Mouse (Mus musculus) limb, embryonic 14.5 days (tissue): ENCODE results near the gene Slco1c1. TPM values are rescaled to one million over a fixed set of nuclear protein-coding genes. Genes with fewer than 3 reads are reported as not detected.
A peak's percentile ranks its signal among the peaks of the same experiment; 100 is the strongest.
"Not testable (repeated sequence)": the region's sequence is repeated elsewhere in the genome, so short reads cannot be mapped to it uniquely, and the experiment has no call there.

Source experiments
- ATAC-seq: fragments of 200-750 bp; cut with Nextera tagmentation; 2 replicates; pipeline ENCODE4 v1.8.0; 2017; ENCODE audit warnings: low read depth, moderate number of reproducible peaks, moderate TSS enrichment; ENCODE audit not compliant: low FRiP score
- DNase-seq: peaks from one replicate; pipeline ENCODE4 v3.0.0-alpha.2; 2015; ENCODE audit warnings: low spot score
- H3K27ac ChIP-seq: fragments of 300-500 bp; sonication (generic); replicated peaks from 2 replicates; pipeline ENCODE4 v1.5.1; 2014; ENCODE audit warnings: low read depth, mild to moderate bottlenecking, low read length, moderate library complexity, mixed read lengths
- H3K27me3 ChIP-seq: fragments of 300-500 bp; sonication (generic); 2 replicates; pipeline ENCODE4 v1.6.1; 2014; ENCODE audit warnings: low read length, mixed read lengths; ENCODE audit not compliant: control insufficient read depth, insufficient read depth
- H3K36me3 ChIP-seq: fragments of 300-500 bp; sonication (generic); 2 replicates; pipeline ENCODE4 v1.6.1; 2014; ENCODE audit warnings: mild to moderate bottlenecking, low read length, moderate library complexity, mixed read lengths; ENCODE audit not compliant: control insufficient read depth, insufficient read depth
- H3K4me1 ChIP-seq: fragments of 300-500 bp; sonication (generic); 2 replicates; pipeline ENCODE4 v1.6.1; 2014; ENCODE audit warnings: antibody characterized with exemption, low read length, mixed read lengths; ENCODE audit not compliant: control insufficient read depth, insufficient read depth
- H3K4me2 ChIP-seq: fragments of 300-500 bp; sonication (generic); replicated peaks from 2 replicates; pipeline ENCODE4 v1.6.1; 2014; ENCODE audit warnings: low read depth, mild to moderate bottlenecking, low read length, moderate library complexity; ENCODE audit not compliant: severe bottlenecking
- H3K4me3 ChIP-seq: fragments of 300-500 bp; sonication (generic); replicated peaks from 2 replicates; pipeline ENCODE4 v1.5.1; 2014; ENCODE audit warnings: low read length
- H3K9ac ChIP-seq: fragments of 300-500 bp; sonication (generic); 2 replicates; pipeline ENCODE4 v1.6.1; 2014; ENCODE audit warnings: mild to moderate bottlenecking, low read depth, low read length, moderate library complexity; ENCODE audit not compliant: severe bottlenecking
- H3K9me3 ChIP-seq: fragments of 300-500 bp; sonication (generic); 2 replicates; pipeline ENCODE4 v1.6.1; 2016; ENCODE audit warnings: low read length; ENCODE audit not compliant: control insufficient read depth
- POLR2A ChIP-seq: fragments of 200-500 bp; IDR thresholded peaks from 2 replicates; pipeline ENCODE4 v1.8.0; 2012; ENCODE audit warnings: inconsistent platforms, mild to moderate bottlenecking, moderate library complexity, borderline replicate concordance; ENCODE audit not compliant: insufficient read depth, insufficient read length; ENCODE audit errors: extremely low read depth
- WGBS: fragments of 180-500 bp; shearing (Covaris S2); extraction: QIAGEN DNeasy Blood & Tissue Kit; methylation state at CpG from one replicate; pipeline ENCODE4 v1.1.7; 2014; 5-methylcytosine and 5-hydroxymethylcytosine counted together
- polyA plus RNA-seq, 2 experiments: library from polyadenylated mRNA; depleted of rRNA in 1 of 2; stranded (reverse) in 1 of 2; unstranded in 1 of 2; fragments of >200 nt; fragmentation: Nextera tagmentation in 1 of 2; extraction: Ambion mirVana in 1 of 2; gene quantifications; 2 replicates each; pipeline versions ENCODE4 v1.2.1 to v1.2.3; 2012 to 2014

Gene Slco1c1
- polyA plus RNA-seq, 2 experiments: 0.29 to 0.43 TPM

DNA sequence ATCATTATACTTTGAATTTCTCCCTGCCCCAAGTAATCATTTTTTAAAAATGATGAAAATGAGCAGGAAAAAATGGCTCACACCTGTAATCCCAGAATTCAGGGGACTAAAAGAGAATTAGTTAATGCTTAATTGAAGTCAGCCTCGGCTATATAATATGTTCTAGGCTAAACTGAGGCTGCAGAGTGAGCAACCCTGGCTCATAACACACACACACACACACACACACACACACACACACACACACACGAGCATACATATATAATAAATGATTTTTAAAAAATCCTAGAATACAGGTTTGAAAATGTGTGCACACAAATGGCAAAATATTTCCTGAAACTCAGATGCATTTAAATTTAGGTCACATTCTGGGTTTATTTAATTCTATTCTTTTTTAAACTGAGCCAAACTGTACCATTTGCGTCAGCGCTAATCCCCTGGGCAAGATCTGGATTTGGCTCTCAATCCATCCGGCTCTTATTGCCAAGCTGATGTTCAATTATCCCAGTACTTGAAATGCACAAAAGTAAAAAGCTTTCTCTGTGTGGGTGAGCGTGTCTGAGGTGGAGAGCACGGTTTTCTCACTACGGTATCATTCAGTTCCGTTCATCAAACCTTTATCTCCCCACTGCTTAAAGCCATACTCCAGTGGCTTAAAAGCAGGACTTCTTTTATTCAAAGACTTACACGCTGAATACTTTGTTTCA is 43.8 kb downstream of the Slco1c1 start:
- H3K4me3 ChIP-seq: no peak overlapping the region
- no peak overlapping the region for H3K27ac ChIP-seq
- H3K27me3 ChIP-seq: no peaks in the 10 kb centered on the region
- no peaks in the 10 kb centered on the region for H3K9me3 ChIP-seq
- no peak for ATAC-seq
- no peaks in the 10 kb centered on the region for H3K36me3 ChIP-seq
- 71% methylated on average over 10 of the region's 10 CpGs for WGBS
- no peaks in the 10 kb centered on the region for H3K4me1 ChIP-seq
- no peak overlapping the region for H3K4me2 ChIP-seq
- no peak overlapping the region for H3K9ac ChIP-seq
- TF ChIP-seq POLR2A: no peak
- no peak for DNase-seq

DNA sequence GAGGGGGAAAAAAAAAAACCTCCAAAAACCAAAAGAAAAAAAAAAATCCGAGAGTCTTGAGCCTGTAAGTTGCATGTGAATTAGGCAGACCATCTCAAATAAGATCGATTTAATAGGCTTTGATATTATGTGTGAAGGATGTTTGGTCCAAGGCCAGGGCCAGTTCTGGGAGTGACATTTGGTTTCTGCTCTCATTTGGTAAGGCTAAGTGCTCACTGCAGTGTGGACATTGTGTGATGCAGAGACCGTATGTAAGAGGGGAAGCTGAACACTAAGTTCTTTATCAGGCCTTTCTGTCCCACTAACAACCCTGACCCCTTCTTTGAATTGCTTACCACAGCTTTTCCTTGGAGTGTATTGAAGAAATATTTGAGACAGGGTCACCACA is 44.4 kb downstream of the Slco1c1 start:
- no peak overlapping the region for H3K27ac ChIP-seq
- ATAC-seq: no peak
- no peak for DNase-seq
- H3K4me2 ChIP-seq: no peak overlapping the region
- H3K4me1 ChIP-seq: no peaks in the 10 kb centered on the region
- WGBS: 62% methylated on average over 3 of the region's 3 CpGs
- H3K4me3 ChIP-seq: no peak overlapping the region
- H3K9me3 ChIP-seq: no peaks in the 10 kb centered on the region
- H3K36me3 ChIP-seq: no peaks in the 10 kb centered on the region
- H3K27me3 ChIP-seq: no peaks in the 10 kb centered on the region
- no peak overlapping the region for H3K9ac ChIP-seq
- no peak for TF ChIP-seq POLR2A

DNA sequence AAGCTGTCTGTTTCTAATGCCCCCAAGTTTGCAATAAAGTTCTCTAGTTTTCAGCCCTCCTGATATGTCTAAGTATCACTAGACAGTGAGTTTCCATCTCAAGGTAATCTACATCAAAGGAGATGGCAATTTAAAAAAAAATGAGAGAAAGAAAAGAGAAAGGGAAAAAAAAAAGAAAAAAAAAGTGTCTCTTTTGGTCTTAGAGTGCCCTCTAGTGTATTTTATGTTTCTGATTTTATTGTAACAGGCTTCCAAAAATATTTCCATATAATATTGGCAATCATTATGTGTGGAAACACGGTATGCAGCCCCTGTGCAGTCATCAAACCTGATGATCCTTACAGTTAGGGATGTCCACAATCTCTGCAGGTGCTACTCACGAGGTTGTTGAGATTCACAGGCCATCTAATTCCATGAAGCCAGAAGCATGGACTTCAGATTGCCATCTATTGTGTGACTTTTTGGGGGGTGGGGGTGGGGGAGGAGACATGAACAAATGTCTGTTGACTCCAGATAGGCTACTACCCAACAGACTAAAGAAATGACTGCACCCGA is 52.6 kb downstream of the Slco1c1 start:
- TF ChIP-seq POLR2A: no peak
- WGBS: 45% methylated on average over 3 of the region's 3 CpGs
- no peak overlapping the region for H3K4me3 ChIP-seq
- H3K27me3 ChIP-seq: no peaks in the 10 kb centered on the region
- H3K4me1 ChIP-seq: peaks cover 3% of the 10 kb centered on the region; the same call in 1 of the 2 replicates
- H3K27ac ChIP-seq: no peak overlapping the region
- H3K9ac ChIP-seq: no peak overlapping the region
- no peak overlapping the region for H3K4me2 ChIP-seq
- no peaks in the 10 kb centered on the region for H3K9me3 ChIP-seq
- ATAC-seq (no peak), DNase-seq (no peak)
- no peaks in the 10 kb centered on the region for H3K36me3 ChIP-seq

DNA sequence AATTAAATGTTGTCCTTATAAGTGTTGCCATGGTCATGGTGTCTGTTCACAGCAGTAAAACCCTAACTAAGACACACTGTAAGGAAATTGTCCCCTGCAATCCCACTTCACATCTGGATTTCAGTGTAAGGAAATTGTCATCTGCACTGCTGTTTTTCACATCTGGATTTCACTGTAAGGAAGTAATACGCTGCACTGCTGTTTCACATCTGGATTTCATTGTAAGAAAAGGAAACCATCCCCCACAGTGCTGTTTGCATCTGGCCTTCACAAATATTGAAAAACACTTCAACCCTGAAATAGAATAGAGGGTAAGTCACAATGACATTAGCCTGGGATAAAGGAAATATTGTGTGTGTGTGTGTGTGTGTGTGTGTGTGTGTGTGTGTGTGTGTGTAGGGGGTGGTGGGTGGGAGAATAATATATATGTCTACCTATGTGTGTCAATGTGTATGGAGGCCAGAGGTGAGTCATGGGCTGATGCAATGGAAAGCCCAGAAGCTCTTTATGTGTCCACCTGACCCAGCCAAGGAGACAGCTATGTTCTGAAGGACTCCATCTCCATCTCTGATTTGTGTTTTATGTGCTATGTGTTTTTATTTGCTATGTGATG is 60.7 kb downstream of the Slco1c1 start:
- H3K4me2 ChIP-seq: no peak overlapping the region
- peak; percentile 67; the same call in 1 of the 2 replicates for ATAC-seq
- peaks cover 1% of the 10 kb centered on the region; the same call in 1 of the 2 replicates for H3K4me1 ChIP-seq
- H3K9me3 ChIP-seq: no peaks in the 10 kb centered on the region
- no peaks in the 10 kb centered on the region for H3K36me3 ChIP-seq
- WGBS: 5% methylated on average over 1 of the region's 1 CpGs
- no peak overlapping the region for H3K9ac ChIP-seq
- no peak for TF ChIP-seq POLR2A
- H3K27me3 ChIP-seq: no peaks in the 10 kb centered on the region
- no peak overlapping the region for H3K27ac ChIP-seq
- peak; percentile 55 for DNase-seq
- H3K4me3 ChIP-seq: no peak overlapping the region

DNA sequence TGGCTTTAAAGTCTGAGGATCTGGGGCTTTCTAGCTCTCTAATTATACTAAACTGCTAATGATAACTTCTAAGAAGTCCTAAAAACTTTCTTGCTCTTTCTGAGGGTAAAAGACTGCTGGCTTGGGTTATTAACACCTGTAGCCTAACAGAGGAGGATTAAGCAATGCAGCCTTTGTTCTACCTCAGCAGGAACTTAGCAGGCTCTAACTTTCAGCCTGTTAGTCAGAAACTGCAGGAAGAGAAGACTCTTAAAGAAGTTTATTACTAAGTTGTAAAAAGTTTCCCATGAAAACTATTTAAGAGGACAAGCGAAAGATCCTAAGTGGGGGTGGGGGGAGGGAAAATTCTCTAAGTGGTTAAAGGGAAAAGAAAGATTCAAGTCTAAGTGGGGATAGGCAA is 65.8 kb downstream of the Slco1c1 start:
- WGBS: 3% methylated on average over 1 of the region's 1 CpGs
- Histone ChIP-seq H3K4me1 (peaks cover 5% of the 10 kb centered on the region), H3K9me3 (no peaks in the 10 kb centered on the region), H3K4me3 (no peak overlapping the region), H3K27ac (no peak overlapping the region), H3K4me2 (no peak overlapping the region), H3K9ac (no peak overlapping the region), H3K36me3 (no peaks in the 10 kb centered on the region), H3K27me3 (no peaks in the 10 kb centered on the region)
- DNase-seq: no peak
- ATAC-seq: no peak
- TF ChIP-seq POLR2A: no peak

DNA sequence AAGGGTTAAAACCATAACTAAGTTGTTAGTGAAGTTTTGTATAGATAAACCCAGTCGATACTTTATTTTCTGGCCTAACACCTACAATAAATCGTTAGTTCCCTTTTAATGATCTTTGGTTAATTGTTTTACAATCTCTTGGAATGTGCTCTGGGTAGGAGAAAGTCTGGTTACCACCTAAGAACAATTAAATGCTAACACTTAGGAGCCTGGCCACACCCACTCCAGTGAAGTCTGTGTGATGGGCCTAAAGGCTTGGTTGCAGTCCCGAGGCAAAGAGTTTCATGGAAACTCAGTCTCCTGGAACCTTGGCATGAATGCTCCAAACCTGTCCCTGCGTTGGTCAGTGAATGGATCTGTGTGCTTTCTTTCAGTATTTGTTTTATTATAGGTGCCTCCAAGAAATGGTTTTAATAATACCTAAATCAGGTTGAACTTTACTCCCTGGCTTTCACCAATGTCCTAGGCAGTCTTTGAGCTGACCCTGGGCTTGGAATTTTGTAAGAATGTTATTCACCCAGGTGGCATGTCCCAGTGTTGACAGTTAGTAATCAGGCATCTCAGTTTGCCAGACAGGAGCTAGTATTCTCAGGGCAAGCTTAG is 66.5 kb downstream of the Slco1c1 start:
- not testable (repeated sequence) for H3K36me3 ChIP-seq, H3K4me1 ChIP-seq, ATAC-seq, H3K4me2 ChIP-seq, H3K27ac ChIP-seq, H3K9me3 ChIP-seq, DNase-seq, H3K4me3 ChIP-seq, H3K27me3 ChIP-seq, H3K9ac ChIP-seq
- WGBS: 7% methylated on average over 4 of the region's 4 CpGs
